Mouse (Mus musculus): ENCODE data around the gene Ptms.

DNA sequence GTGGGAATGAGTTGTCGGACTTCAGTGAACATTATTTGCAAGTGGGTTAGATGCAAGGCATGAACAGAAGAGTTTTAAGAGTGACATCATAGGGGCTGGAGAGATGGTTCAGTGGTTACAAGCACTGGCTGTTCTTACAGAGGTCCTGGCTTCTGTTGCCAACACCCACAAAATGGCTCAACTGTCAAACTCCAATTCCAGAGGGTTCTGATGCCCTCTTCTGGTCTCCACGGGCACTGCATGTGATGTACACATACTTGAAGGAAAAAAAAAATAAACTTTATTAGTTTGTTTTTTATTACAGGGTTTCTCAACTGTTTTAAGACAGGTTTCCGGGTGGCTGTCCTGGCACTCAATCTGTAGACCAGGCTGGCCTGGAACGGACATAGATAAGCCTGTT, 47.9 kb upstream of the Ptms start:
- TF ChIP-seq CTCF (IDR thresholded peaks at IDR 0.05; ENCODE audit: low read depth) (peak; percentile 69), EP300 (optimal IDR thresholded peaks at IDR 0.05) (no peak)
